In genomic region chrX:60178744-60179458, GRCm38 (mm10) we compare ENCODE assay signal across 8 mouse cellular contexts. TPM values are rescaled to one million over a fixed set of nuclear protein-coding genes. Genes with fewer than 3 reads are reported as not detected.
DNase-seq lines count a peak whose midpoint lies in the region; ATAC-seq lines count a peak whose summit lies in the region.

Mcf2 (minus strand) TSS chrX:60179089.

- H3K27me3 ChIP-seq in hindbrain, embryonic 13.5 days = 0 out of 2 replicates have a peak, but pooled peaks cover 11% of the 10 kb centered on the region
- H3K27me3 ChIP-seq in midbrain, embryonic 13.5 days = no peaks in the 10 kb centered on the region; the same call in 1 of the 2 replicates

- H3K9me3 ChIP-seq in hindbrain, embryonic 13.5 days = no peaks in the 10 kb centered on the region
- H3K9me3 ChIP-seq in midbrain, embryonic 13.5 days = no peaks in the 10 kb centered on the region

- WGBS in hindbrain, embryonic 13.5 days = 15% methylated on average over 28 of the region's 28 CpGs
- 27% methylated on average over 26 of the region's 28 CpGs for WGBS in midbrain, embryonic 13.5 days

- no peaks in the 10 kb centered on the region for H3K36me3 ChIP-seq in hindbrain, embryonic 13.5 days
- no peaks in the 10 kb centered on the region for H3K36me3 ChIP-seq in midbrain, embryonic 13.5 days

- peak; percentile 88 for ATAC-seq in hindbrain, embryonic 13.5 days (ENCODE audit: low FRiP score)
- peak; percentile 90 for ATAC-seq in midbrain, embryonic 13.5 days

- peaks cover 6% of the 10 kb centered on the region for H3K4me1 ChIP-seq in hindbrain, embryonic 13.5 days (replicated peaks)
- peaks cover 4% of the 10 kb centered on the region; the same call in 1 of the 2 replicates for H3K4me1 ChIP-seq in midbrain, embryonic 13.5 days (replicated peaks)

- no peak within 1 kb of the TSS for H3K27ac ChIP-seq in hindbrain, embryonic 13.5 days
- no peak within 1 kb of the TSS for H3K27ac ChIP-seq in midbrain, embryonic 13.5 days

- peak within 1 kb of the TSS; percentile 45 for H3K4me3 ChIP-seq in hindbrain, embryonic 13.5 days
- H3K4me3 ChIP-seq in midbrain, embryonic 13.5 days (replicated peaks) = peak within 1 kb of the TSS; percentile 47

- H3K9ac ChIP-seq in hindbrain, embryonic 13.5 days = peak within 1 kb of the TSS; percentile 67
- peak within 1 kb of the TSS; percentile 64 for H3K9ac ChIP-seq in midbrain, embryonic 13.5 days (replicated peaks)

- H3K4me2 ChIP-seq in hindbrain, embryonic 13.5 days = peak within 1 kb of the TSS; percentile 83
- H3K4me2 ChIP-seq in midbrain, embryonic 13.5 days (replicated peaks) = peak within 1 kb of the TSS; percentile 77

- peak; percentile 11 for DNase-seq in adrenal gland, postnatal 14 days
- no peak for DNase-seq in adrenal gland, postnatal 36 days
- peak; percentile 1 for DNase-seq in urinary bladder, adult 18-20 months (ENCODE audit: low spot score in 2 of 2)
- DNase-seq in urinary bladder, postnatal 10 days (ENCODE audit: low spot score) = no peak
- no peak for DNase-seq in frontal cortex, adult 2 months (ENCODE audit: extremely low spot score in 1 of 2, low spot score in 1 of 2)
- DNase-seq in cerebellum, adult 11 months = no peak

RNA-seq across cellular contexts. Expression of gene Mcf2, which starts in this region (rescaled TPM):
- 0.15 TPM in 1 of 2 replicates, not detected in the other for total RNA-seq in adrenal gland, postnatal 14 days (2021)
- not detected for total RNA-seq in adrenal gland, postnatal 36 days (2021)
- polyA plus RNA-seq in hindbrain, embryonic 13.5 days (2015; fragmentation: Nextera tagmentation; extraction: Ambion mirVana) = 0.84 and 1.1 TPM in 2 replicates
- 0.66 and 0.67 TPM in 2 replicates for polyA plus RNA-seq in midbrain, embryonic 13.5 days (2015; fragmentation: Nextera tagmentation; extraction: Ambion mirVana)
- 2.1 and 2.3 TPM in 2 replicates for polyA plus RNA-seq in frontal cortex, adult 2 months (2012; rRNA removed)

Comparison
In these comparisons a context has a peak if more than half of its experiments do, and no peak if none do; other contexts are left out.
1. DNase-seq: peak in urinary bladder, adult 18-20 months (2 of 2); none in adrenal gland, postnatal 36 days (0 of 2), urinary bladder, postnatal 10 days (single experiment), frontal cortex, adult 2 months (0 of 2) and cerebellum, adult 11 months (single experiment).
2. Peak in DNase-seq in adrenal gland, postnatal 14 days; RNA of the gene not detected or under 1 TPM.
3. Peak in ATAC-seq, H3K4me3 ChIP-seq, H3K9ac ChIP-seq and H3K4me2 ChIP-seq in midbrain, embryonic 13.5 days; RNA of the gene not detected or under 1 TPM.